Mouse (Mus musculus) gastrocnemius, postnatal 36 days (tissue): ENCODE results near the gene Cuedc1. TPM values are rescaled to one million over a fixed set of nuclear protein-coding genes. Genes with fewer than 3 reads are reported as not detected.

Source experiments
- DNase-seq, 2 experiments: peaks; one replicate each; pipeline ENCODE4 v3.0.0; 2022
- intact Hi-C: fragments of 180-260 bp; cut with DNase I; formaldehyde crosslinking; loops from one replicate; pipeline ENCODE4 v1.15.1; 2025
- total RNA-seq, 2 experiments: library from RNA; stranded (reverse); gene quantifications; 2 replicates each; pipeline ENCODE4 v1.2.3; 2021

The Cuedc1 gene
- total RNA-seq, 2 experiments from 2014 or later = 80.3 to 96.9 TPM

GRCm38 (mm10) chr11:88114871-88115301 lies 17.0 kb downstream of the Cuedc1 start:
- peak; percentile 39 to 56 for DNase-seq
- intact Hi-C loops = loop anchor here (5.0 kb wide), 1 partner anchor 42 kb away; no protein-coding TSS in a partner anchor

GRCm38 (mm10) chr11:88116568-88116967 lies 18.7 kb downstream of the Cuedc1 start:
- no peak for DNase-seq
- intact Hi-C loops = loop anchor here (5.0 kb wide), 1 partner anchor 41 kb away; no protein-coding TSS in a partner anchor

GRCm38 (mm10) chr11:88117356-88118090 lies 19.7 kb downstream of the Cuedc1 start:
- no peak for DNase-seq
- intact Hi-C loops = loop anchor here (5.0 kb wide), 1 partner anchor 40 kb away; no protein-coding TSS in a partner anchor

GRCm38 (mm10) chr11:88118091-88118440 lies 20.2 kb downstream of the Cuedc1 start:
- no peak for DNase-seq
- intact Hi-C loops = loop anchor here (5.0 kb wide), 1 partner anchor 39 kb away; no protein-coding TSS in a partner anchor

GRCm38 (mm10) chr11:88118817-88119642 lies 21.2 kb downstream of the Cuedc1 start:
- intact Hi-C loops = loop anchor here (5.0 kb wide), 1 partner anchor 38 kb away; no protein-coding TSS in a partner anchor
- DNase-seq = peak; percentile 77 to 79

- no peak for DNase-seq
- intact Hi-C loops = no loop called here
These were observed 24.7 kb downstream of the Cuedc1 start for GRCm38 (mm10) chr11:88122545-88122944.

- intact Hi-C loops = no loop called here
These were observed 25.2 kb downstream of the Cuedc1 start for GRCm38 (mm10) chr11:88123021-88123420.

GRCm38 (mm10) chr11:88123731-88124130 lies 25.9 kb downstream of the Cuedc1 start:
- no peak for DNase-seq
- intact Hi-C loops = no loop called here

More at GRCm38 (mm10) chr11:88123021-88123420, 25.2 kb downstream of the Cuedc1 start:
- no peak for DNase-seq

- intact Hi-C loops = no loop called here
- no peak for DNase-seq
These were observed 27.6 kb downstream of the Cuedc1 start for GRCm38 (mm10) chr11:88125483-88125882.

GRCm38 (mm10) chr11:88126306-88126793 lies 28.5 kb downstream of the Cuedc1 start:
- DNase-seq = no peak
- intact Hi-C loops = no loop called here

GRCm38 (mm10) chr11:88128461-88128860 lies 30.6 kb downstream of the Cuedc1 start:
- intact Hi-C loops = no loop called here
- no peak for DNase-seq

- intact Hi-C loops = no loop called here
- no peak for DNase-seq
These were observed 31.4 kb downstream of the Cuedc1 start for GRCm38 (mm10) chr11:88129281-88129680.

- intact Hi-C loops = loop anchor here (2.0 kb wide), 1 partner anchor 25 kb away; no protein-coding TSS in a partner anchor
- peak in 1 of 2 experiments; percentile 54 for DNase-seq
These were observed 32.1 kb downstream of the Cuedc1 start for GRCm38 (mm10) chr11:88129935-88130334.

- peak; percentile 68 to 74 for DNase-seq
- intact Hi-C loops = loop anchor here (2.0 kb wide), 1 partner anchor 23 kb away; no protein-coding TSS in a partner anchor
These were observed 34.0 kb downstream of the Cuedc1 start for GRCm38 (mm10) chr11:88131847-88132246.

GRCm38 (mm10) chr11:88135218-88135617 lies 37.4 kb downstream of the Cuedc1 start:
- intact Hi-C loops = no loop called here

GRCm38 (mm10) chr11:88137814-88138425 lies 40.1 kb downstream of the Cuedc1 start:
- intact Hi-C loops = no loop called here
- DNase-seq = no peak

More at GRCm38 (mm10) chr11:88135218-88135617, 37.4 kb downstream of the Cuedc1 start:
- no peak for DNase-seq

- intact Hi-C loops = no loop called here
- no peak for DNase-seq
These were observed 41.5 kb downstream of the Cuedc1 start for GRCm38 (mm10) chr11:88139256-88139861.

GRCm38 (mm10) chr11:88140066-88141060 lies 42.5 kb downstream of the Cuedc1 start:
- intact Hi-C loops = no loop called here
- DNase-seq = no peak

GRCm38 (mm10) chr11:88142362-88142761 lies 44.5 kb downstream of the Cuedc1 start:
- no peak for DNase-seq
- intact Hi-C loops = no loop called here
